Mouse (Mus musculus): ENCODE results near the gene Cog1. TPM values are rescaled to one million over a fixed set of nuclear protein-coding genes. Genes with fewer than 3 reads are reported as not detected.
A peak's percentile ranks its signal among the peaks of the same experiment; 100 is the strongest.

Cog1 gene
- polyA plus RNA-seq, 1 experiment: 53.0 TPM

DNA sequence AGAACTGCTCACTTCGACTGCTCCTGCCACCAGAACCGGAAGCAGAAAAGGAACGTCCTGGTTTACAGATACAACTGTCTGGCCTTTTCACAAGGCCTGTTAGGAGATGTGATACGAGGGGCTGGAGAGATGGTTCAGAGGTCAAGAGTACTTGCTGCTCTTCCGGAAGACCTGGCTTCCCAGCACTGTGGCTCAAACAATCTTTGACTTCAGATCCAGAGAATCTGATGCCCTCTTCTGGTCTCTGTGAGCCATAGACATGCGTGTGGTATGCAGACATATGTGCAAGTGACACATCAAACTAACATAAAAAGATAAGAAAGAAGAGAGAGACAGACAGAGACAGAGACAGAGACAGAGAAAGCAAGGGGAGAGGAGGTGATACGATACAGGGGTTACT, 16.7 kb upstream of the Cog1 start:
- no peak for TF ChIP-seq POLR2A (IDR thresholded peaks at IDR 0.05; ENCODE audit: borderline replicate concordance, extremely low read depth, insufficient read depth, insufficient read length, poor library complexity, severe bottlenecking)
- no peak for TF ChIP-seq CTCF (IDR thresholded peaks at IDR 0.05; ENCODE audit: borderline replicate concordance, extremely low read depth, insufficient read depth, insufficient read length)
- no peak for DNase-seq (ENCODE audit: low read depth)

DNA sequence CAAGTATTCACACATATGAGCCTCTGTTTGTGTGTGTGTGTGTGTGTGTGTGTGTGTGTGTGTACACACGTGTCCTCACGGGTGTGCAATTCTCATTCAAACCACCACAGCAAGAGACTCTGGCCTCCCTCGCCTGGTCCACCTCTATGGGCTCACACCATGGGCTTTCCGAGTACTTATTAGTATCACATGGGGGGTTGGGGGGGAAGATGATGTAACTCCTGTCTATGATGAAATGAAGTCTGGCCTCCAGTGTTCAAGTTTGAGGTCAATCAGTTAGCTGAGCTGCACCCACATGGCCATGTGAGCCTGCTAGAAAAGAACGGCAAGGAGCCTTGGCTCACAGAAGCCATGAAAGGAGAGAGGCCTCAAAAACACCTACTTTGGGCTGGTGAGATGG, 15.6 kb upstream of the Cog1 start:
- TF ChIP-seq POLR2A (IDR thresholded peaks at IDR 0.05; ENCODE audit: borderline replicate concordance, extremely low read depth, insufficient read depth, insufficient read length, poor library complexity, severe bottlenecking) (no peak), CTCF (IDR thresholded peaks at IDR 0.05; ENCODE audit: borderline replicate concordance, extremely low read depth, insufficient read depth, insufficient read length) (no peak)
- no peak for DNase-seq (ENCODE audit: low read depth)

DNA sequence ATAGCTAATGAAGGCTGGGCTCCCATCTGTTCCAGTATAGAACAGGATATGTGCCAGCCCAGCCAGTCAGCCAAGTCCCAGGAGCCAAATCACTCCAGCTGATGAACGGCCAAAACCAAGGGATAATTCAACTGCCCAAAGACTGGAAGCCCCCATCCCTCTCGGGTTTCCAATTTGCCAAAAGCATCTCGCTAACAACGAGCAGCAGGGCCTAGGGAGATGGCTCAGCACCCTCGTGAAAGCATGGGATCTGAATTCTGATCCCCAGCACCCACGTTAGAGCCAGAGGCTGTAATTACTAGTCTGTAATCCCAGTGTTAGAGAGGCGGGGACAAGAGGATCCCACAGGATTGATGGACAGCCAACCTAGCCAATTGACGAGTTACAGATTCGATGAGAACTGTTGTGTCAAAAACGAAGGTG, 14.3 kb upstream of the Cog1 start:
- peak; percentile 85 for DNase-seq (ENCODE audit: low read depth)
- TF ChIP-seq POLR2A (IDR thresholded peaks at IDR 0.05; ENCODE audit: borderline replicate concordance, extremely low read depth, insufficient read depth, insufficient read length, poor library complexity, severe bottlenecking) (no peak), CTCF (IDR thresholded peaks at IDR 0.05; ENCODE audit: borderline replicate concordance, extremely low read depth, insufficient read depth, insufficient read length) (no peak)

DNA sequence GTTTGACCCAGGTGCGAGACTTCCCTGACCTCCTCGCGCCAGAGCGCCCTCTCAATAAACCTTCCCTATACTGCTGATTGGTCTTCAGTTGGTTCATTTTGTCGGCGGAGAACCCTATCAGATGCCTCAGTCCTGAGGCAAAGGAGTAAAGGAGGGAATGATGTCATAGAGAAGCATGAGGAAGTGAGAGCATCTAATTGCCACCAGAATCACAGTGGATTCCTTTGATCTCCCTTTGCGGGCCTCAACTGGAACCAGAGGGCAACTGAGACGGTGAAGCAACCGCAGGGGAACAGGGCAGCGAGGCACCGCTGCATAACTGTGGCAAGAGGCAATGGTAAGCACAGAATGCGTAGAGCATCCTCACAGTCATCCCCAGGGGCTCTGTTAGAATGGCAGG, 10.3 kb upstream of the Cog1 start:
- DNase-seq (ENCODE audit: low read depth): no peak
- no peak for TF ChIP-seq CTCF (IDR thresholded peaks at IDR 0.05; ENCODE audit: borderline replicate concordance, extremely low read depth, insufficient read depth, insufficient read length)
- no peak for TF ChIP-seq POLR2A (IDR thresholded peaks at IDR 0.05; ENCODE audit: borderline replicate concordance, extremely low read depth, insufficient read depth, insufficient read length, poor library complexity, severe bottlenecking)

DNA sequence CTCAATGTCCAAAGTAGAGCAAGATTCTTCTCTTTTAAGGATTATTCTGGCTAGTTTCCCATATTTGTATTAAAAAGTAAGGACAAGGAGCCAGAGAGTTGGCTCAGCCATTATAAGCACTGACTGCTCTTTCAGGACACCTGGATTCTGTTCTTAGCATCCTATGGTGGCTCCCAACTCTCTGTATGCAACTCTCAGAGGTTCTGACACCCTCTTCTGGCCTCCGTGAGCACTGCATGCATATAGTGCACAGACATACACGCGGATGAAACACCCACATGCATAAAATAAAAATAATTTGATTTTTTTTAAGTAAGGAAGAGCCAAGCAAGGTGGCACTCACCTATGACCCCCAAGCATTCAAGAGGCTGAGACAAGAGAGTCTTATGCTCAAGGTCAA, 3.8 kb upstream of the Cog1 start:
- no peak for DNase-seq (ENCODE audit: low read depth)

DNA sequence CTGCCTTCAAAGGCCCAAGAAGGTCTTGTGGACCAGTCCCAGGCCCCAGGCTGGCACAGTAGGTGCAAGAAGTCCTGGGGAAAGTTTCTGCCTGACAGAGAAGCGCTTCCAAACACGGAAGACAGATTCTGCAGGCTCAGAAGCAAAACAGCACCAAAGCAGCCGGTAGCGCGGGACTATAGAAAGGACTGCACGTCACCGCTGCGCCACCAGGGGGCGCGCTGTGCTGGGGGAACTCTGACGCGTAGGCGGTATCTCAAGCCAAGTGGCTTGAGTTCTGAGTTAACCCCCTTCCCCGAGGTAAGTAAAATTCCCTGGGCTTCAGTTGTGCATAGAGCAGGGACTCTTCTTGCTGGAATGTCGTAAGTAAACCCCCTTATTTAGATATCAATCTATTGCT, 817 bp upstream of the Cog1 start:
- TF ChIP-seq POLR2A (IDR thresholded peaks at IDR 0.05; ENCODE audit: borderline replicate concordance, extremely low read depth, insufficient read depth, insufficient read length, poor library complexity, severe bottlenecking) (no peak), CTCF (IDR thresholded peaks at IDR 0.05; ENCODE audit: borderline replicate concordance, extremely low read depth, insufficient read depth, insufficient read length) (peak; percentile 98)
- DNase-seq (ENCODE audit: low read depth): peak; percentile 80

More for the DNA sequence above, 3.8 kb upstream of the Cog1 start:
- TF ChIP-seq CTCF (IDR thresholded peaks at IDR 0.05; ENCODE audit: borderline replicate concordance, extremely low read depth, insufficient read depth, insufficient read length) (no peak), POLR2A (IDR thresholded peaks at IDR 0.05; ENCODE audit: borderline replicate concordance, extremely low read depth, insufficient read depth, insufficient read length, poor library complexity, severe bottlenecking) (no peak)

DNA sequence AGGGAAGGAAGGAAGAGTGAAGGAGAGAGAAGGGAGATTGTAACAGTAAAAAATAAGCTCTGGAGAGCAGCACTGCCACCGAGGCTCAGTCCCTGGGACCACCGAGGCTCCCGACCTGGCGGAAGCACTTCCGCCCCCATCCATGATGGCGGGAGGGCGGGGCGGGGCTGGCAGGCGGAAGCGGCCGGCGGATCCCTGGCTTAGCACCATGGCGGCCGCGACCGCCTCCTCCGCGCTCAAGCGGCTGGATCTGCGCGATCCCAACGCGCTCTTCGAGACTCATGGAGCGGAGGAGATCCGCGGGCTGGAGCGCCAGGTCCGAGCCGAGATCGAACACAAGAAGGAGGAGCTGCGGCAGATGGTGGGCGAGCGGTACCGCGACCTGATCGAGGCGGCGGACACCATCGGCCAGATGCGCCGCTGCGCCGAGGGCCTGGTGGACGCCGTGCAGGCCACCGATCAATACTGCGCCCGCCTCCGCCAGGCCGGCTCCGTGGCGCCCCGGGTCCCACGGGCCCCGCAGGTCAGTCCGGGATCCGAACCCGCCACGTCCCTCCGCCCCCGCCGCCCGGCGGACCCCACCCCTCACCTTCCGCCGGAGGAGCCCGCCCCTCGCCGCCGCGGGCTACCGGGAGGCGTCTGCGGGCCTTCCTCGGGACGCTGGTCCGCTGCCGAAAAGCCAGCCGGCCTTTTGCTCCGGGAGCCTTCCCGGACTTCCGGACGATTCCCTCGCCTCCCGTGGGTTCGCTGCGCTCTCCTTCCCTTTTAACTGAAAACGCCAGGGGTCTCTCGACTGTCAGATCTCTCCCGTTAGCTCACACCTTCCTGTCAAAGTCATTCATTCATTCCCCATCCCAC, 613 bp downstream of the Cog1 start, which contains the start of gene Slc39a11:
Gene Slc39a11, minus strand, starts transcription at position 727 of the 858 bp plus-strand sequence.
- DNase-seq (ENCODE audit: low read depth): peak; percentile 90
- TF ChIP-seq CTCF (IDR thresholded peaks at IDR 0.05; ENCODE audit: borderline replicate concordance, extremely low read depth, insufficient read depth, insufficient read length): no peak
- peak; percentile 76 for TF ChIP-seq POLR2A (IDR thresholded peaks at IDR 0.05; ENCODE audit: borderline replicate concordance, extremely low read depth, insufficient read depth, insufficient read length, poor library complexity, severe bottlenecking)

DNA sequence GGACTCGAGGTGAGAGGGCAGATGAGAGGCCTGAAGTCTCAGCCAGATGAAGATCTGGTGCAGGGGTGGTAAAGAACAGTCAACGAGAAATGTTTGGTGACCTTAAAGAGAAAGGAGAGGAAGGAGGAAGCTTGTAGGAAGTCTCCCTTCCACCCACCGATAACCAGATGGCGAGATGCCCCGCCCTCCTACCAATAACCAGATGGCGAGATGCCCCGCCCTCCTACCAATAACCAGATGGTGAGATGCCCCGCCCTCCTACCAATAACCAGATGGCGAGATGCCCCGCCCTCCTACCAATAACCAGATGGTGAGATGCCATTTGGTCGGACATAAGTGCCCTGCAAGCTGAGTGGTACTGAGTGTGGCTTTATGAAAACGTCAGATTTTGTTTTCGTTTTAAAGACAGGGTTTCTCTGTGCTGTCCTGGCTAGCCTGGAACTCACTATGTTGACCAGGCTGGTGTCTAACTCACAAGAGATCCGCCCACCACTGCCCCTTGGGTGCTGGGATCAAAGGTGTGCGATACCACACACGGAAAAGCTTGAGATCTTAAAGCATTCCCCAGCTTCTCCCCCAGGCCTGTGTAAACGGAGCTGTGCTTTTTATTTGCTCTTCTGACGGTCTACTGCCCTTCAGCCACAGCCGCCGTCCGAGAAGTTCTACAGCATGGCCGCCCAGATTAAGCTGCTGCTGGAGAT, 2.4 kb downstream of the Cog1 start:
- peak; percentile 63 for DNase-seq (ENCODE audit: low read depth)
- TF ChIP-seq POLR2A (IDR thresholded peaks at IDR 0.05; ENCODE audit: borderline replicate concordance, extremely low read depth, insufficient read depth, insufficient read length, poor library complexity, severe bottlenecking) (no peak), CTCF (IDR thresholded peaks at IDR 0.05; ENCODE audit: borderline replicate concordance, extremely low read depth, insufficient read depth, insufficient read length) (no peak)

DNA sequence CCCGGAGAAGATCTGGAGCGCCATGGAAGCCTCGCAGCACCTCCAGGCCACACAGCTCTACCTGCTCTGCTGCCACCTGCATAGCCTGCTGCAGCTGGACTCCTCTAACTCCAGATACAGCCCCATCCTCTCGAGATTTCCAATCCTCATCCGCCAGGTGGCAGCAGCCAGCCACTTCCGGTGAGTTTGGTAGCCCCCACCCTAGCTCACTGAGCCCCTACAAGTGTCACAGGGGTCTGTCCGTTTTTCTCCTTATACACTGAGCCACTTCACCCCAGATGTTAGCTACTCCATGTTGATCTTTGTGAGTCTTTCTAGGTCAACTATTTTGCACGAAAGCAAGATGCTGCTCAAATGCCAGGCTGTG, 2.9 kb downstream of the Cog1 start:
- peak; percentile 65 for DNase-seq (ENCODE audit: low read depth)
- TF ChIP-seq POLR2A (IDR thresholded peaks at IDR 0.05; ENCODE audit: borderline replicate concordance, extremely low read depth, insufficient read depth, insufficient read length, poor library complexity, severe bottlenecking): no peak
- peak; percentile 65 for TF ChIP-seq CTCF (IDR thresholded peaks at IDR 0.05; ENCODE audit: borderline replicate concordance, extremely low read depth, insufficient read depth, insufficient read length)

DNA sequence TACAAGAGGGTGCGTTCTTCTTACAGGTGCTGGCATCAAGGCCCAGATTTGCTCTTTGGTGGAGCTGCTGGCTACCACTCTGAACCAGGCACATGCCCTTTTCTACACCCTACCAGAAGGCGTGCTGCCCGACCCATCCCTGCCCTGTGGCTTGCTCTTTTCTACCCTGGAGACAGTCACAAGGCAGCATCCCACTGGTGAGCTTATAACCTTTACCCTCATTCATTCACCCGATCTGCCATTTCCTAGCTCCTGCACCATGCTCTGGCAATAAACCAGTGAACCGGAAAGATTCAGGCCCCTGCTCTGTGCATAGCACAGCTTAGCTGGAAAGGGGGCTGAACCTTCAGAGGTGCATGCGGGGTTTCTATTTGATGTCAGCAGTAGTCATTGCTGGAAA, 3.5 kb downstream of the Cog1 start:
- no peak for DNase-seq (ENCODE audit: low read depth)
- TF ChIP-seq CTCF (IDR thresholded peaks at IDR 0.05; ENCODE audit: borderline replicate concordance, extremely low read depth, insufficient read depth, insufficient read length): no peak
- TF ChIP-seq POLR2A (IDR thresholded peaks at IDR 0.05; ENCODE audit: borderline replicate concordance, extremely low read depth, insufficient read depth, insufficient read length, poor library complexity, severe bottlenecking): no peak

DNA sequence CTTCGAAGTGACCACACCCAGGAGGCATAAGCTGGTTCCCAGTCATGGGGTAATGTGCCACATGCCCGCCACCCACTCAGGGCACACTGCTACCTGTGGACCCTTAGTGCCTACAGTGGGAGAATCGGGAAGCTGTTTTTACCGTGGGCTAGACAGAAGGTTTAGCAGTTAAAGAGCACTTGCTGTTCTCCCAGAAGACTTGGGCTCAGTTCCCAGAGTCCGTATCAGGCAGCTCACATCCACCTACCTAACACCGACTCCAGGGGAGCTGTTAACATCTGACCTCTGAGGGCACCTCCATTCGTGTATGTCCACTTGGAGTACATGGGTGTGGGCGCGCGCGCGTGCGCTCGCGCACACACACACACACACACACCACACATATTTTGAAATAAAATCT, 5.1 kb downstream of the Cog1 start:
- TF ChIP-seq POLR2A (IDR thresholded peaks at IDR 0.05; ENCODE audit: borderline replicate concordance, extremely low read depth, insufficient read depth, insufficient read length, poor library complexity, severe bottlenecking): no peak
- no peak for TF ChIP-seq CTCF (IDR thresholded peaks at IDR 0.05; ENCODE audit: borderline replicate concordance, extremely low read depth, insufficient read depth, insufficient read length)
- DNase-seq (ENCODE audit: low read depth): no peak

All from brain, embryonic 14.5 days (tissue).